Mouse (Mus musculus) liver (tissue): ENCODE measurements around the gene Olfr1033.
"Not testable (repeated sequence)": the region's sequence is repeated elsewhere in the genome, so short reads cannot be mapped to it uniquely, and the experiment has no call there.

Source experiments
- DNase-seq: peaks from one replicate; pipeline ENCODE4 v3.0.0-alpha.2; 2020; ENCODE audit warnings: mixed read lengths

The Olfr1033 gene

GRCm38 (mm10) chr2:86020406-86020805 lies at the start of gene Olfr1033:
Gene Olfr1033 (plus strand): TSS chr2:86020633.
- peak; percentile 8 for DNase-seq

GRCm38 (mm10) chr2:85973595-85973994 lies 46.8 kb upstream of the Olfr1033 start, which contains the start of gene Olfr1029:
Gene Olfr1029 (plus strand): TSS chr2:85973895.
- no peak for DNase-seq

- no peak for DNase-seq
These were observed 41.5 kb upstream of the Olfr1033 start, which contains the start of gene Olfr1030 for GRCm38 (mm10) chr2:85978976-85979375. Gene Olfr1030 (plus strand): TSS chr2:85979276.

GRCm38 (mm10) chr2:85990004-85990403 lies 30.4 kb upstream of the Olfr1033 start, which contains the start of gene Olfr1031:
Gene Olfr1031 (plus strand): TSS chr2:85990304.
- no peak for DNase-seq

GRCm38 (mm10) chr2:86005240-86005639 lies 15.2 kb upstream of the Olfr1033 start, which contains the start of gene Olfr1032:
Gene Olfr1032 (plus strand): TSS chr2:86005540.
- DNase-seq, result no peak

GRCm38 (mm10) chr2:86021518-86021917 lies 1.1 kb downstream of the Olfr1033 start:
- not testable (repeated sequence) for DNase-seq

- no peak for DNase-seq
These were observed 25.1 kb downstream of the Olfr1033 start, which contains the start of gene Olfr1034 for GRCm38 (mm10) chr2:86045561-86045960. Gene Olfr1034 (plus strand): TSS chr2:86045861.

- DNase-seq, result not testable (repeated sequence)
These were observed 30.3 kb downstream of the Olfr1033 start for GRCm38 (mm10) chr2:86050777-86051176.

- not testable (repeated sequence) for DNase-seq
These were observed 43.3 kb downstream of the Olfr1033 start for GRCm38 (mm10) chr2:86063766-86064165.

- DNase-seq, result no peak
These were observed 49.8 kb downstream of the Olfr1033 start for GRCm38 (mm10) chr2:86070189-86070588.

- not testable (repeated sequence) for DNase-seq
These were observed 53.3 kb downstream of the Olfr1033 start, which contains the start of gene Olfr1036 for GRCm38 (mm10) chr2:86073692-86074091. Gene Olfr1036 (plus strand): TSS chr2:86073992.

- DNase-seq, result not testable (repeated sequence)
These were observed 60.0 kb downstream of the Olfr1033 start for GRCm38 (mm10) chr2:86080478-86080877.

- no peak for DNase-seq
These were observed 66.9 kb downstream of the Olfr1033 start, which contains the start of gene Olfr1037 for GRCm38 (mm10) chr2:86087285-86087684. Gene Olfr1037 (minus strand): TSS chr2:86087385.
